Mouse (Mus musculus) thymus, adult 2 months (tissue): Measurements from ENCODE around the gene Man2b1.

ENCODE experiments used
- CTCF ChIP-seq: fragments of 200-500 bp; IDR thresholded peaks from 2 replicates; pipeline ENCODE4 v1.5.1; 2012; ENCODE audit warnings: mild to moderate bottlenecking, control low read depth, low read length, moderate library complexity, borderline replicate concordance; ENCODE audit not compliant: control insufficient read depth, poor library complexity, insufficient read depth; ENCODE audit errors: extremely low read depth
- POLR2A ChIP-seq: fragments of 200-500 bp; IDR thresholded peaks from 2 replicates; pipeline ENCODE4 v1.6.1; 2012; ENCODE audit warnings: mild to moderate bottlenecking, low read length, control low read depth, moderate library complexity; ENCODE audit not compliant: control insufficient read depth, poor library complexity, insufficient read depth; ENCODE audit errors: extremely low read depth

DNA sequence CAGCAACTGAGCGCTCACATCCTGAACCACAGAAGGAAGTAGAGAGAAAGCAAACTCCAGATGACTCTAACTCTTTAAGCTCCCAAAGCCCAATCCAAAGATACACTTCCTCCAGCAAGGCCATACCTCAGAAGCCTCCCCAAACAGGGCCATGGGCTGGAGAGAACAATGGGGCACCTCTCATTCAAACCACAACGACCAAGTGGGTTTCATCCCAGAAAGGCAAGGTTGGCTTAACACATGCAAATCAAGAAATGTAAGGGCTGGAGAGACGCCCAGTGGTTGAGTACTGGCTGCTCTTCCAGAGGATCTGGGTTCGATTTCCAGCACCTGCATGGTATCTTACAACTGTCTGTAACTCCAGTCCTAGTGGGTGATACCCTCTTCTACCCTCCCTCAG lies 32.4 kb downstream of the Man2b1 start:
- no peak for TF ChIP-seq POLR2A
- TF ChIP-seq CTCF: no peak
